Mouse (Mus musculus) cerebellum, adult (tissue): Measurements from ENCODE around the gene 2700097O09Rik.
"Not testable (repeated sequence)": the region's sequence is repeated elsewhere in the genome, so short reads cannot be mapped to it uniquely, and the experiment has no call there.

Experiments used
- ATAC-seq: cut with Nextera tagmentation; 2 replicates; pipeline ENCODE4 v1.9.2; 2017; ENCODE audit warnings: mild to moderate bottlenecking, moderate library complexity, mixed read lengths; ENCODE audit not compliant: insufficient number of reproducible peaks, low FRiP score, low TSS enrichment

The 2700097O09Rik gene

DNA sequence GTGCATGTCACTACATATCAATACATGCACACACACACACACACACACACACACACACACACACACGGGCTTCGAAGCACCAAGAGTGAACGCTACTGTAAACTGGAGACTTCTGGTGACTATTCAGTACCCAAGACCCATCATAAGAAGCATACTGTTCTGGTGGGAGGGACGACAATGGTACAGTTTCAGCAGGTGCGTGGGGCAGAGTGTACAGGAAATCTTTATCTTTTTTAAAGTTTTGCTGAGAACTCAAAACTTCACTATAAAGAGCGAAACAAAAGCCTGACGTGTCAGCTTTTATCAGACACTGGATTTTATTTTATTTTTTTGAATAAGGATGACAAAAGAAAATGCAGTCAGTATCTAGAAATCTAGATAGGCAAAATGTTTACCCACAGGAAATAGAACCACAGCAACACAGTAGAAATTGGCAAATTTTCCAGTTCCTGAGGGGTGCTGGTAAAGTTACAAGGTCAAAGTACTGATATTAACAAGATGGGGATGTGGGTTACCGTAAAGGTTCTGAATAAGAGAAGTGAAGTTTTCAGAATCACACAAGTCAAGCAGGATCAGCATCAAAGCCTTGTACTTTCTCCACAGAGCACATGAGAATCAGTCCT, 30.1 kb downstream of the 2700097O09Rik start:
- no peak for ATAC-seq

DNA sequence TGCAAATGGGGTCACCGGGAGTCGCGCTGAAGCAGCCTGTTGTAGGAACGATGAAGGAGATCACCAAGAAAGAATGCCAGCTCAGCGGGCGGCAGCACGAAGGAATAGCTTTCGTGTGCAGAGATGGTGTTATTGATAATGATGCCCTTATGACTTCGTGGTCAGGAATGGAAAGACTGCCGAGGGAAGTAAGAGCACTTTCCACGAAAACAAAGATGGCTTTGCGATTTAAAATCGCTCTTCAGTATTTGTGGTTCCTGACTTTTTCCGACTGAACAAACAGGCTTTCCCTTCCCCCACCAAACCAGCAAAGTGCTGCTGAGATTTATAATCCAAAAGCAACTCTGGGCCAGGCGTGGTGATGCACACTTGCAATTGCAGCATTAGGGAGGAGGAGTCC, 38.9 kb downstream of the 2700097O09Rik start:
- no peak for ATAC-seq

DNA sequence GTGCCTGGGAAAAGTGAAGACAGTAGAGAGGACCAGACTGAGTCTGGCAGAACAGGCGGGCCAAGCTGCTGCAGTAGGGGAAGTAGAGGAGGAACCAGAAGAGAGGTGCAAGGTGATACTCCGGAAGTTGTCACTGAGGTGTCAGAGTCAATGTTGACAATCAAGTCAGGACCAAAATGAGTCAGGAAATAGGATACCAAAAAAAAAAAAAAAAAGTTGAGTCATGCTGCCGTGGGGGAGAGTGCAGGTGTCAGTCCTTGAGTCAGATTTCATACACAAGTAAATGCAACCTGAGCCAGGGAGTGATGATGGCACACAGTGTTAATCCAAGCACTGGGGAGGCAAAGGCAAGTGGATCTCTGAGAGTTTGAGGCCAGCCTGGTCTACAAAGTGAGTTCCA, 52.8 kb downstream of the 2700097O09Rik start:
- ATAC-seq = no peak

DNA sequence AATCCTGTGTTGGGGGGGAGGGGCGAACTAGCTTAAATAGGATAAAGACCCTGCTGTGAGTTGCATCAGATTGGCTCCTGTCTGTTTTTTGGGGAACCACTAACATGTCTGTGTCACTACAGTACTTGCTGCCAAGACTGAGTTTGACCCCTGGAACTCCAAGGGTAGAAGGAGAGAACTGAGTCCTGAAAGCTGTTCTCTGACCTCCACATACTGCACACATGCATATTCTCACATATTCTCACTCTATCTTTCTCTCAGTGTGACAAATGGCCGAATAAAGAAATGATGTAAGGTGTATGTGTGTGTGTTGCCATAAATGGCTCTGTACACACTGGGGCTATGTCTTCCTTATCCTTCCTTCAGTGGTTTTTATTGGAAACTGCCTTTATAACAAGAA, 56.6 kb downstream of the 2700097O09Rik start:
- no peak for ATAC-seq

DNA sequence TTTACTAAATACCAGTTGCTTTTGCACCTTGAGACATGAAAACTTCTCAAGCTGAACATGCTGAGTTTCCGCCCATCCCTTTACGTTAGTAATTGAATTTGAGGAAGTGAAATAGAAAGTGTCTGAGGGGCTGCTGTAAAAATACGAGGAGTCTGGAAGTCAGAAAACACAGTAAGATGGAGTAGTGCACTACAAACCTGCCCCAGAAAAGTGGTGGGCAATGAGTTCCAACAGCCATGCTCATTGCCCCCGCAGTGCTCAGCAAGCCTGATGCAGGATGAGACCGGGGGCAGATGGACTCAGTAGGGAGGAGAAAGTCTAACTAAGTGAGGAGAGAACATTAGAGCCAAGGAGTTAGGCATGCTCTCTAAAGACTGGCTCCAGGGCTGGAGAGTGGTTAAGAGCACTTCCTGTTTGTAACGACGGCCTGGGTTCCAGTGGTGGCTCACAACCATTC, 60.5 kb downstream of the 2700097O09Rik start:
- ATAC-seq = no peak

DNA sequence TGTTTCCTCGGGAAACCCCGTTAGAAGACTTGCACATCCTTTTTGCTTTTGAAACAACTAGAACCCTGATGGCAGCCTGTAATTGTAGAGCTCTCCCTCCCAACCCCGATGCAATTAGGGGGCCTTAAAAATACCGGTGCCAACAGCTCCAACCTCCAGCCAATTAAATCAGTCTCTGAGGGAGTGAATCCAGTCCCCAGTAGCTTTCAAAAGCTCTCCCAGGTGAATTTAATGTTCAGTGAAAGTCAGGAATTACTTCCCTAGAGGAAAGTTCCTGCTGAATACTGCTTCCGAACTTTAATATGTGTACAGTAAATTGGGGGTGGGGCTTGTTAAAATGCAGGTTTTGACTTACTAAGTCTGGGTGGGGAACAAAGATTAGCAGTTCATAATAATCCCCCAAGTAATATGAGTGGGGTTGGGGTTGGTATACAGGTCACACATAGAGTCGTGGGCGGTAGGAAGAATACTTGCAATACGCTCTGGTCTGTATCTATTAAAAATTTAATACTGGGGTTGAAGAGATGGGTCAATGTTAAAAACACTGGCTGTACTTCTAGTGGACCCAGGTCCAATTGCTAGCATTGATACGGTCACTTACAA, 62.7 kb downstream of the 2700097O09Rik start:
- ATAC-seq = no peak

DNA sequence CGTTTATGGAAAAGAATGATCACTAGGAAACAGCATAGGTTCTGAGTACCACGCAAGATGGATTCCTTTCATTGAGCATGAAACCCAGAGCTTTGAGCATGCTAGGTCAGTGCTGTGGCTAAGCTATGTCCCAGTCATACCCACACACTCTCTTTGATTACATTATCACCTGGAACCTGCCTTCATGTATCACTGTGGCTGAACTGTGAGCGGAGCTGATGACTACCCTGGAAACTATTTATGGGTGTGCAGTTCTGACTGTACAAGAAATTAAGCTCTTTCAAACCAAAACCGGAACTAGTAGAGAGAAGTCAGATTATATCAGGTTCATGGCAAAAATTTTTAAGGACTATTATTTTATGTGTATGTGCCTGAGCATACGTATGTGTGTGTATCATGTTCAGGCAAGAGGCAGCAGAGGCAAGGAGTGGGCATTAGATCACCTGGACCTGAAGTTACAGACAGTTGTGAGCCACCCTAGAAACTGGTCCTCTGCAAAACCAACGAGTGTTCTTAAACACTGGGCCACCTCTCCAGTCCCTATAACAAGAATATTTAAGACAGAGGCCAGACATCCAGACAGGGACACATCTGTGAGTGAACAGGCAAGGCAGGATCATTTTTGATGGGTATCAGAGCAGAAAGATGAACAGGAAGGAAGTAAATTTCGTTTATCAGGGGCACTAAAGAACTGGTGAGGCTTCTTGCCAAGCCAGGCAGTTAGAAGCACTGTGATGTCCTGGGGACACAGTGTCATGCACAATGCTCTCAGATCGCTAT, 63.4 kb downstream of the 2700097O09Rik start:
- no peak for ATAC-seq

DNA sequence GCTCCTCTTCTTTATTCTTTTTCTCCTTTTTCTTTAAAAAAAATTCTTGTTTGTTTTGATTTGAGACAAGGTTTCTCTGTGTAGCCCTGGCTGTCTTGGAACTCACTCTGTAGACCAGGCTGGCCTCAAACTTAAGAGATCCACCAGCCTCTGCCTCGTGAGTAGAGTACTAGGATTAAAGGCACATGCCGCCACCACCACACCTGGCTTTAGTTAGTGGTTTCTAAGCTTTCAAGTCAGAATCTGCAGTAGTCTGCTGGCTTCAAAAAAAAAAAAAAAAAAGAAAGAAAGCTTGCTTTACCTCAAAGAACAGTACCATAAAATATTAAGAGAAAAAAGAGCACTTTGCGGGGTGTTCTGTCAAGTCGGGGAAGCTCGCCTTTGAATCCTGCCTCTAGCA, 64.5 kb downstream of the 2700097O09Rik start:
- no peak for ATAC-seq

DNA sequence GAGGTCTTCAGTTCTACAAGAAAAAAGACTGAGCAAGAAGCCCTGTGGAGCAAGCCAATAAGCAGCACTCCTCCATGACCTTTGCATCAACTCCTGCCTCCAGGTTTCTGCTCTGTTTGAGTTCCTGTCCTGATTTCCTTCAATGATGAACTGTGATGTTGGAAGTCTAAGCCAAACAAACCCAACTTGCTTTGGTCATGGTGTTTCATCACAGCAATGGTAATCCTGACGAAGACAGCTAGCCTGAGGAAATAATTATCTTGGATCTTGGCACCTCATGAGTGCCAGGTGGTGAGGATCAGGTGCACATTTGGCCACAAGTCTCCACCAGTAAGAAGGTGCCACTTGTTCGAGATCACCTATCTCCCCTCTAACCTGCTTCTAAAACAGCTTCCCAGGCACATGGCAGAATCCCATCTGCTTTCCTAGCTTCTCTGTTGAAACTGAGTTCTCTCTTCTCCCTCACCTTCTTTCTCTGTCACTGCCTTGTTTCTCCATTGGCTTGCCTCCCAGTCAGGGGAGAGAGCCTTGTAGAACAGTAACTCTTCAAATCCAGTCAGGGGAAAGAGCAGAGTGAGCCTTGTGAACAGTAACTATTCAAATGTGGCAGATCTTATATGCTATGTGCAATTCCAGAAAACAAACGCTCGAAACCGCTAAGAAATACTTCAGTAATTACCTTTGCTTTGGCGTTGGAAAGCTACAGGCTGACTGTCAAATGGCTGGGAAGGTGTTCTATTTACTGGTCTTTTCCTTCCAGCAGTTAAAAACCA, 66.1 kb downstream of the 2700097O09Rik start, which contains the start of gene Baz1a:
TSS of gene Baz1a (minus strand) at position 723 of the 773 bp plus-strand sequence.
- ATAC-seq = no peak

DNA sequence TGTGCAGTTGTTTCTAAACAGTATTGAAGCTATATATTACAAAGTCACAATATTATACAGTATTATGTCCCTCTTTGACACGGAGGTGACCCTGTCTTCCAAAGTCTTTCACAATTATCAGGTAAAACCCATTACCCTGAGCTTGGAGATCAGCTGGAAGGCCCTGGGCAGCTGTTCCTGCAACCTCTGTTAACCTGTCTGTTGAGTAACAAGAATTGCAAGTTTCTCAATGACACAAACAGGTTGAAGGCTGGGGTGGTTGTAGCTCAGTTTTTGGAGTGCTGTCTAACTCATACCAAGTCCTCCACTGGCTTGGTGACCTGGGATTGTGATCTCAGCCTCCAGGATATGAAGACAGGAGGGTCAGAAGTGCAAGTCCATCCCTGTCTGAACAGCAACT, 66.9 kb downstream of the 2700097O09Rik start:
- ATAC-seq = no peak

DNA sequence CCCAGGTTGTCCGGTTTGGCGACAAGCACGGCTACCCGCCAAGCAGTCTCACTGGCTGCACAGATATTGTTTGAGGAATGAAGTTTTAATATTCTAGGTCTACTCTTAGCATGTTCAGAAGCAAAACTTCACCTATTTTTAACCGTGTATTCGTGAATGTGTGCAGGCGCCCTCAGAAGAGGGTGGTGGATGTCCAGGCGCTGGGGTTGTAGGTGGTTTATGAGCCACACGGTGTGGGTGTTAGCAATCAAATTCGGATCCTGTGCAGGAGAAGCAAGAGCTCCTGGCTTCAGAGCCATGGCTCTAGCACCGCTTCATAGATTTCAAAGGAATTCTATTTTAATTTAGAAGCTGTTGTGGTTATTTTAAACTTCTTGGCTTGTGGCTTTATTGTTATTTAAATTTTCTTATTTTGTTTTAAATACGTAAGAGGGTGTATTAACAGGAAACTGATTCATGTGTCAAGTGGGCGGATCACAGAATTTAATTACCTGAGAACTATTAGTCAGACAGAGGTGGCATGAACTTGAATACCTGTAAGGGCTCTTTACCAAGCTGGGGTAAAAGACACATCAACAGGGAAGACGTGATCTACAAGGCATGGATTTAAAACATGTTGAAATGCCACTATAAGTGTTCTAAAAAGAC, 72.4 kb downstream of the 2700097O09Rik start:
- no peak for ATAC-seq

DNA sequence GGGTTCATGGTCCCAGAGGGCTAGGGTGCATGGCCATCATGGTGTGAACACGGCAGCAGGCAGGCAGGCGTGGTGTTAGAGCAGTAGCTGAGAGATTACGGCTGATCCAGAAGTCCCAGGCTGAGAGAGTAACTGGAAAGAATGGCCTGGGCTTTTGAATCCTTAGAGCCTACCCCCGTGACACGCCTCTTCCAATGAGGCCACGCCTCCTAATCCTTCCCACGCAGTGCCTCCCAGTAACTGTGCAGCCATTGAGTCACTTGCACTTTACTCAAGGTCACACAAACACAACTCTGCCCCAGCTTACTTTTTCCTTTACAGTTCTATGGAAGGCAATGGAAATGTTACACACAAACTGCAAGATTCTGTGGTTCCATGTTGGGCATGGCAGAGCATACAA, 73.8 kb downstream of the 2700097O09Rik start:
- ATAC-seq = no peak

DNA sequence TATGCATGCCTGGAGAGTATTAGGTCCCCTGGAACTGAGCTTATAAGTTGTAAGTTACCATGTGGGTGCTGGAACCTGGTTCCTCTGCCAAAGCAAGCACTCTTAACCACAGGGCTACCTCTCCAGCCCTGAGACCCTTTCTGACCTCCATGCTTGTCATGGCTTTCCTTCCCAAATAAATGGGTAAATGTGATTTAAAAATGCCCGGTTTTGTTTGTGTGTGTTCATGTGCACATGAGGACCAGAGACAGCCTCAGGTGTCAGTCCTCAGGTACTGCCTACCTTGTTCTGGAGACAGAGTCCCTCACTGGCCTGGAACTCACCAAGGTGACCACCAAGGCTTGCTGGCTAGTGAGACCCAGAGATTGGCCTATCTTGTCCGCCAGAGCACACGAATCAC, 75.5 kb downstream of the 2700097O09Rik start:
- ATAC-seq = no peak

DNA sequence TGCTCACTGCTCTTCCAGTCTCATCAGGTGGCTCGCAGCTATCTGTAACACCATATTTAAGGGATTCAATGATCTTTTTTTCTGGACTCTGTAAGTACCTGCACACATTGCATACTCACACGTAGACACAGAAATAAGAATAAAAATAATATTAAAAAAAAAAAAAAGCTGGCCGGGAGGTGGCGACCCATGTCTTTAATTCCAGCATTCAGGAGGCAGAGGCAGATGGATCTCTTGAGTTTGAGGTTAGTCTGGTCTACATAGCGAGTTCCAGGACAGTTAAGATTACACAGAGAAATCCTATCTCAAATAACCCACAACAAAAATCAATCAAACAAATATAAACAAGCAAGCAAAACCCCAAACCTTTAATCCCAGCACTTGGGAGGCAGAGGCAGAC, 76.1 kb downstream of the 2700097O09Rik start:
- ATAC-seq = no peak

DNA sequence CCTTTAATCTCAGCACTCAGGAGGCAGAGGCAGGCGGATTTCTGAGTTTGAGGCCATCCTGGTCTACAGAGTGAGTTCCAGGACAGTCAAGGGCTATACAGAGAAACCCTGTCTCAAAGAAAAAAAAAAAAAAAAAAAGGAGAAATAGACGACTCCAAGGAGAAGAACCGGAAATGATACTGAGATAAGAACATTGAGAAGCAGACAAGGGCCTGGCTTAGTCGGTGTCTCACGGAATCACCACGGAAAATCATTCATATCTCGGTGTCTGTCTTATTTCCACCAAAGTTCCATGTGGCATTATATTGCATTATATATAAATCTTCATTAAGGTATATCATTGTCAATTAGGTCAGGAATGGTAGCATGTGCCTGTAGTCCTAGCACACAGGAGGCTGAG, 77.4 kb downstream of the 2700097O09Rik start:
- ATAC-seq = not testable (repeated sequence)

DNA sequence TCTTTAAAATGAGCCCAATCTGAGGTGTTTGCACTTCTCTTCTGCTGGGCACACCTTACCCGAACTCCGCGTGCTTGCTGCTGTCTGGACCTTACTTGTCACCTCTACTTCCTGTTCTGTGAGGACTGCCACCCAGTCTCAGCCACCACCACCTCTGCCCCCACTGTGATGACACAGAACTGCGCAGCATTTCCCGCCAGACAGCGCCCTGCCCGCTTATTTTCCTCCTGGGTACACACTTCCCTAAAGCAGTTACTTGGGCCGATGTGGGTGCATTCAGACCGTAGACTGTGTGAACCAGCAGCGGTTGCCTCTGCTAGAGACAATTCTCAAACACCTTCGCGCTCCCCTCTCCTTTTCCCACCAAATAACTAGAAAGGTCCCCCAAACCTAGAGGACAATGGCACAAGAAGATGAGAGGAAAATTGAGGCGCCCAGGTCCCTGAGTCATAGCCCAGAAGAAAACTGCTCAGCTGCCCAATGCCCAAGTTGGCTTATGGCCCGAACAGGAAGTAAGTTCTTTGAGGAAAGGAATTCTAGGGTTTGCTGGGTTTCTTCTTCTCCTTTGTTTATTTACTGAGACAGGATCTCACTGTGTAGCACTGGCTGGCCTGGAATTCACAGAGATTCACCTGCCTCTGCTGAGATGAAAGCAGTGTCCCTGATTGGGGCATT, 80.8 kb downstream of the 2700097O09Rik start:
- no peak for ATAC-seq

DNA sequence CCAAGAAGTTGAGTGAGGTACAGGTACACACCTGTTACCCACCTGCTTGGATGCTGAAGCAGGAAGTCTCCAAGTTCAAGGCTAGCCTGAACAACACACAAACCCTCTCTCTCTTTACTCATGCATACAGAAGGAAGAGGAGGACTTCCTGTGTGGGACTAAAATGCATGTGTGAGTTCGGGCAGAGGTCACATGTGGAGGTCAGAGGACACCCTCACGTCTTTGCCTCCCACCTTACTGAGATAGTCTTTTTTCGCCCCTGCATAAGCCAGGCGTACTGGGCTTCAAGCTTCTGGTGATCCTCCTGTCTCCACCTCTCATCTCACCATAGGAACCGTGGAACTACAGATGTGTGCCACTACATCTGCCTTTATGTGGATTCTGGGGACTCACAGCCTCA, 81.5 kb downstream of the 2700097O09Rik start:
- no peak for ATAC-seq

DNA sequence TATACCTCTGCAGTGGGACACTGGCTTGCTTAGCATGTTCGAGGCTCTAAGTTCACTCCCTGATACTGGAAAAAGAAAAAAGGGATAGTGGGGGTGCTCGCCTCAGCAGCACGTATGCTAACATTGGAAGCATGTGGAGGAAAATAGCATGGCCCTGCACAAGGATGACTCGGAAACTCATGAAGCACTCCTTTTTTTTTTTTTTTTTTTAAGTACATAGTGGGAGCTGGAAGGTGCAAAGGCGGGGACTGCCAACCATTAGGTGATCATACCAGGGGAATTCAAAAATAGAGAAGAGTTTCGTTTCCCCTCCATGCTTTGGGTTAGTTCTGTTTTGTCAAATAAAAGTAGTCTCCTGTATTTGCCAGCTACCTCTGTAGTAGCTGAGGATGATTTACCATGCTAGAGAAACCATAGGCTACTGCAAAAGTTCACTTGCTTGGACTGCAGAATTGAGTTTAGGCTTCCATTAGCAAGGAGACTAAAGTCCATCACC, 82.9 kb downstream of the 2700097O09Rik start:
- no peak for ATAC-seq

DNA sequence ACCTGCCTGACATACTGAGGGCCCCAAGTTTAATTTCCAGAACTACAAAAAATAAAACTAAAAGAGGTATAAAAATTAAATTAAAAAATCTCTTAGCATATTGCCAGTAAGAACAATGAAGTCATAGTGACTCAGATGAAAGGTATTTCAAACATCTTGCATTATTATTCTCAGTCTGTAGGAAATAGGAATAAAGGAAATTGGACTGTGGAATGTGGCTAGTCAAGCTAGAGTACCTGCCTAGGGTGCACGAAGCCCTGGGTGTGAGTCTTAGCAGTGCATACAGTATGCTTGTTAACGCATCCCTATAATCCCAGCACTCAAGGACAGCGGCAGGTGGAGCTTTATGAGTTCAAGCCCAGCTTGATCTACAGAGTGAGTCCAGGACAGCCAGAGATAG, 83.9 kb downstream of the 2700097O09Rik start:
- ATAC-seq = no peak
